10 mouse cellular contexts compared by ENCODE assay signal in genomic region chr19:55748801-55749200, GRCm38 (mm10). TPM values are rescaled to one million over a fixed set of nuclear protein-coding genes. Genes with fewer than 3 reads are reported as not detected.
DNase-seq lines count a peak whose midpoint lies in the region; ATAC-seq and TF ChIP-seq lines count a peak whose summit lies in the region.
"Had no signal": no experiment of that assay in that cellular context is flagged by ENCODE, and none has a peak within 500 bp of the region (broad histone marks: within the 10 kb centered on the region; RNA-seq: fewer than 3 reads in every experiment).

No protein-coding gene starts in this region.

- intact Hi-C loops in heart, adult 2 months (cut with DNase I), result no loop called here
- intact Hi-C loops in heart, postnatal 14 days (cut with DNase I), result loop anchor here (5.0 to 10.0 kb wide), 3 partner anchors 34 to 386 kb away; no protein-coding TSS in a partner anchor

- no peak for ATAC-seq in limb, embryonic 14.5 days (ENCODE audit: low FRiP score, low read depth)

- H3K4me1 ChIP-seq in heart, adult 2 months (ENCODE audit: control insufficient read depth, insufficient read depth, low read length), result peaks cover 4% of the 10 kb centered on the region
- H3K4me1 ChIP-seq in limb, embryonic 14.5 days (ENCODE audit: control insufficient read depth, insufficient read depth, low read length), result peaks cover 70% of the 10 kb centered on the region

- H3K4me3 ChIP-seq in heart, adult 2 months, result no peak overlapping the region
- H3K4me3 ChIP-seq in limb, embryonic 14.5 days (replicated peaks; ENCODE audit: low read length), result peak overlapping the region; percentile 84

- TF ChIP-seq CTCF in heart, adult 2 months (IDR thresholded peaks at IDR 0.05), result no peak

- H3K9ac ChIP-seq in heart, adult 2 months (ENCODE audit: low read depth, low read length), result peak overlapping the region; percentile 4
- peak overlapping the region; percentile 17; the same call in 1 of the 2 replicates for H3K9ac ChIP-seq in limb, embryonic 14.5 days (ENCODE audit: low read depth, low read length, severe bottlenecking)

- peaks cover 18% of the 10 kb centered on the region for H3K36me3 ChIP-seq in heart, adult 2 months (ENCODE audit: control insufficient read depth, insufficient read depth, low read length)
- H3K36me3 ChIP-seq in limb, embryonic 14.5 days (ENCODE audit: control insufficient read depth, insufficient read depth, low read length), result peaks cover 3% of the 10 kb centered on the region; the same call in 1 of the 2 replicates

- no peak for TF ChIP-seq POLR2A in heart, adult 2 months (IDR thresholded peaks at IDR 0.05; ENCODE audit: insufficient read depth, low read depth, low read length)
- TF ChIP-seq POLR2A in limb, embryonic 14.5 days (IDR thresholded peaks at IDR 0.05; ENCODE audit: borderline replicate concordance, extremely low read depth, insufficient read depth, insufficient read length), result no peak

- peak overlapping the region; percentile 31 for H3K27ac ChIP-seq in heart, adult 2 months
- peak overlapping the region; percentile 69 for H3K27ac ChIP-seq in limb, embryonic 14.5 days (replicated peaks; ENCODE audit: low read depth, low read length)

- no peaks in the 10 kb centered on the region for H3K27me3 ChIP-seq in heart, adult 2 months (ENCODE audit: control insufficient read depth, insufficient read depth, low read length)
- no peaks in the 10 kb centered on the region for H3K27me3 ChIP-seq in limb, embryonic 14.5 days (ENCODE audit: control insufficient read depth, insufficient read depth, low read length)

- peak overlapping the region; percentile 95 for H3K4me2 ChIP-seq in limb, embryonic 14.5 days (replicated peaks; ENCODE audit: low read depth, low read length, severe bottlenecking)

- no peaks in the 10 kb centered on the region for H3K9me3 ChIP-seq in limb, embryonic 14.5 days (ENCODE audit: control insufficient read depth, low read length)

- peaks cover 2% of the 10 kb centered on the region; the same call in 1 of the 2 replicates for H3K79me2 ChIP-seq in heart, adult 2 months (replicated peaks; ENCODE audit: control insufficient read depth, insufficient read depth, low read length)

- no peak for DNase-seq in heart, adult 2 months
- DNase-seq in heart, postnatal 14 days, result no peak
- DNase-seq in retina, postnatal 1 day, result peak; percentile 47
- no peak for DNase-seq in retina, embryonic 14.5 days (ENCODE audit: low spot score)
- DNase-seq in limb, embryonic 14.5 days (ENCODE audit: low spot score), result peak; percentile 52
- DNase-seq in spleen, postnatal 36 days (ENCODE audit: low spot score in 2 of 2), result no peak
- DNase-seq in cerebellum, postnatal 10 days, result no peak
- no peak for DNase-seq in frontal cortex, postnatal 25 days (ENCODE audit: low spot score in 2 of 2)
- DNase-seq: cerebellum, postnatal 14 days; layer of hippocampus, postnatal 36 days had no signal

- WGBS in heart, adult 2 months, result 42% methylated on average over 6 of the region's 6 CpGs
- 20% methylated on average over 6 of the region's 6 CpGs for WGBS in limb, embryonic 14.5 days

- TF ChIP-seq EP300 in heart, adult 2 months (IDR thresholded peaks at IDR 0.05; ENCODE audit: insufficient read depth, low read depth, low read length), result no peak

RNA-seq across cellular contexts. Expression of gene Tcf7l2, which starts 7.2 kb away (rescaled TPM):
- total RNA-seq in heart, adult 2 months (2021), result 10 to 100 TPM; 13.9 to 14.4 TPM
- polyA plus RNA-seq in heart, adult 2 months (2012; rRNA removed), result 11.1 TPM in 2 replicates
- 10 to 100 TPM; 15.7 to 22.7 TPM for total RNA-seq in heart, postnatal 14 days (2021)
- polyA plus RNA-seq in limb, embryonic 14.5 days (2012; rRNA removed), result 51.6 and 64.4 TPM in 2 replicates
- 134 and 151 TPM in 2 replicates for polyA plus RNA-seq in limb, embryonic 14.5 days (2014; fragmentation: Nextera tagmentation; extraction: Ambion mirVana)

Comparison
In these comparisons a context has a peak if more than half of its experiments do, and no peak if none do; other contexts are left out.
1. DNase-seq: peak in retina, postnatal 1 day (single experiment) and limb, embryonic 14.5 days (single experiment); none in heart, adult 2 months (0 of 2), heart, postnatal 14 days (0 of 2), retina, embryonic 14.5 days (single experiment), spleen, postnatal 36 days (0 of 2), cerebellum, postnatal 10 days (0 of 2) and frontal cortex, postnatal 25 days (0 of 2).